Mouse (Mus musculus): ENCODE results near the gene Nr2f2. TPM values are rescaled to one million over a fixed set of nuclear protein-coding genes. Genes with fewer than 3 reads are reported as not detected.

The Nr2f2 gene
- total RNA-seq, 2 experiments from 2014 or later = not detected

GRCm38 (mm10) chr7:70367591-70368267 is 1.2 kb upstream of the Nr2f2 start:
- no peak for ATAC-seq (replicated peaks; ENCODE audit: poor library complexity, severe bottlenecking)

DNA sequence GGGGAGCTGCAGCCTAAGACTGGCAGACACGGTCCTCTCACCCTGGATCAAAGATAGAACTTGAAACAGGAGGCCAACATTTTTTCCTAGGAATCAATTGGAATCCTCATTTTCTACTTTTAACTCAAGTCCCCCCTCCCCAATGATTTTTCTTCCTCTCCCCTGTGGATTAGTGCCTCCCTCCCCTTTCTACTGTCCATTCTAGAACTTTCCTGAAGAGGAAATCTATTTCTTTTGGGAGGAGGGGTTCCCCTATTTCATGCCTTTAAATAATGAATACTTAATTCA is 217 bp upstream of the Nr2f2 start:
- no peak for ATAC-seq (replicated peaks; ENCODE audit: poor library complexity, severe bottlenecking)

GRCm38 (mm10) chr7:70365401-70365811 is 1.1 kb downstream of the Nr2f2 start:
- ATAC-seq (replicated peaks; ENCODE audit: poor library complexity, severe bottlenecking) = no peak

DNA sequence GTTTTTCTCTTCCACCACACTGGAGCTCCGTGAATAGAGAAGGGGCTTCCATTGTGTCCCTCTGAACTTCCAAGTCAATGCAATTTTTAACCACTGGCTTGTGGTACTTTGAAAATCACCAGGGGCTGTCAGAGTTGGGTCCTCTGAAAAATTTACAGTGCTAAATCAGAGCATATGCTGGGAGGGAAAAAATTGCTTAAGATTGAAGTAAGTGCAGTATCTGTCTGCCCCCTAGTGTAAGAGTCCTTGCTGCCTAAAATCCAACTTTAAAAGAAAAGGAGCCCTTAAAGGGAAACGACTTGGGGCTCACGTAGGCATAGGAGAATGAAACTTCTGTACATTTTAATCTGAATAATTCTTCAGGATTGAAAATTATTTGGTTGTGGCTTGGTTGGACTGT is 1.7 kb downstream of the Nr2f2 start:
- ATAC-seq (replicated peaks; ENCODE audit: poor library complexity, severe bottlenecking) = no peak

DNA sequence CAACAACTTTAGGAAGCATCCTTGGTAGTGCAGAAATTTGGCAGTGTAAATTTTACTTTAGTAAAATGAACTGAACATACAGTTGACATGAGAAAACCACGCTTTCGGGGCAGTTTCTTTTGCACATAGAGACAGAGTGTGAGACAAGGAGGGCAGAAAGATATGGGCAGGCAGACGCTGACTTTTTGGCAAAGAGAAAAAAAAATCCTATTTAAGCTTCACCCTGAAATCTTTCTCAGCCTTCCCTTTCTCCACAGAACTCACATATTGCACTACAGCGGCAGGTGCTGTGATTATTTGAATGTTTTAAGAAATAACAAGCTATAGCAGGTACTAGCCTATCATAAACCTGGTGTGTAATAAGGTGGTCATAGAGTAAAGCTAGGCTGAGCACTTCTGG is 3.2 kb downstream of the Nr2f2 start:
- no peak for ATAC-seq (replicated peaks; ENCODE audit: poor library complexity, severe bottlenecking)

GRCm38 (mm10) chr7:70362526-70363170 is 3.9 kb downstream of the Nr2f2 start:
- no peak for ATAC-seq (replicated peaks; ENCODE audit: poor library complexity, severe bottlenecking)

DNA sequence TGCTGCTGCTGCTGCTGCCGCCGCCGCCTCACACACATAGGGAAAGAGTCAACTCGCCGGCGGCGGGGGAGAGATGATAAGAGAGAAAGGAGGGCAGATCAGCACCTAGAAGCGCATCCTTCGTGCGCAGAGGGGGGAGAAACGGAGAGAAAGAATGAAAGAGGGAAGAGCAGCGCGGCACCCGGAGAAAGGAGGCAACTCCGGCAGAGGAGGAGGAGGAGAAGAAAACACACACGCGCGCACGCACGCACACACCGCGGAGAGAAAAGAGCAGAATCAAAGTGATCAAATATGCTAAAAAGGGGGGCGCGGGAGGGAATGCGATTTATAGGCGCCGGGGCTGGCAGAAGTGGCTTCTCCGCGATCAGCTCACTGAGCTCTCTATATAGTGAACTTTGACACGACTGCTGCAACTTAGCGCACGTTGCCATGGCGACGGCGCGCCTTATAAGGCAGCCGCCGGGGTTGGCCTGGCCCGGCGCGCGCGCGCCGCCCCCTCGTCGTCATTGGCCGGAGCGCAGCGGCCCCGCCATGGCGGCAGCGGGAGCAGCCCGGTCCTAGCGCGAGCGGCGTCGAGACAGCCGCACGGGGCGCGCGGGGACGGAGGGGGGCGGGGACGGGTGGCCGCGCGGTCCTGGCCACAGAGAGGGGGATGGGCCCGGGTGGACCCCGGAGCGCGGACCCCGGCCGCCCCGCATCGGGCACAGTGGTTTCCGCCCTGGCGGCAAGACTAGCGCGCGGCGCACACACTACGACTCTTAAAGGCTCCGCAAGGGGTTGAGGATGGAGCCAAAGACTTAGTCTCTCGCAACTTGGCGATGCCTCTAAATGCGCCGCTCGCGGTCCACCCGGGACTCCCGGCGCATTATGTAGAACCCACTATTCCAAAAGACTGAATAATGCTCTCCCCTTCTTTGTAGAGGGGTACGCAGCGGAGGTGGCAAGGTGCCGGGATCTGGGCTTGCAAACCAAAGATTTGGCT is 4.9 kb downstream of the Nr2f2 start:
- peak; percentile 64 for ATAC-seq (replicated peaks; ENCODE audit: poor library complexity, severe bottlenecking)

- ATAC-seq (replicated peaks; ENCODE audit: poor library complexity, severe bottlenecking) = peak; percentile 21
Observed at GRCm38 (mm10) chr7:70360611-70361382, 5.7 kb downstream of the Nr2f2 start.

- ATAC-seq (replicated peaks; ENCODE audit: poor library complexity, severe bottlenecking) = 0 out of 2 replicates have a peak, but pooled peaks have one; percentile 8
Observed at GRCm38 (mm10) chr7:70359791-70360581, 6.5 kb downstream of the Nr2f2 start.

DNA sequence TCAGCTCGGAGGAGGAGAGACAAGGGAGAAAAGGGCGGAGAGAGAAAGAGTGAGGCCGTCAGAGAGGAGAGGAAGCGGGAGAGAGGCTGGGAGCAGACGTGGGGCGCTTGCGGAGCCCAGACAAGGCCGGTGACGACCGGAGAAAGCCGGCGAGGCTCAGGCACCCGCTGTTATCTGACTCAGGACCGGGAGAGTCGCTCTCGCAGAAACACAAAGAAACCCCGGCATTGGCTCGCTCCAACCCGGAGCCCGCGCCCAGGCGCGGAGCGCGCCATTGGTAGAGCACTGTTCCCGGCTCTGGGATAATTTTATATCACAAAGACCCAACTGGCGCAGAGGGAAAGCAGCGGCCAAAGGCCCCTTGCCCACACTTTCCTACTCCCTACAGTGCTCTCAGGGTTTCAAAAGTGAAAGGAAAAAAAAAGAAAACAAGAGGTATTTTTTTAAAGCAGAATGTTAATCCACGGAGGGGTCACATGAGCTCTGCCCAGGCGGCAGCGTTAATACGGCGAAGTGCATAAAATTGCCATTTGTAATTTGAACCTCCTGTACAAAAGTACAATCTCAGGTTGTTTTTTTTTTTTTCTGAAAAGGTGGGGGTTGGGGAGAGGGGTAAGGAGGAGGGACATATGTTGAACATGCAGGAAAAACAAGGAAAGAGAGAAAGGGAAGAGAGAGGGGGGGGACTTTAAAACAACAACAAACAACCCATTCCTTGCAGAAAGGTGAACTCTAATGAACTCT is 7.5 kb downstream of the Nr2f2 start:
- ATAC-seq (replicated peaks; ENCODE audit: poor library complexity, severe bottlenecking) = 0 out of 2 replicates have a peak, but pooled peaks have one; percentile 10

DNA sequence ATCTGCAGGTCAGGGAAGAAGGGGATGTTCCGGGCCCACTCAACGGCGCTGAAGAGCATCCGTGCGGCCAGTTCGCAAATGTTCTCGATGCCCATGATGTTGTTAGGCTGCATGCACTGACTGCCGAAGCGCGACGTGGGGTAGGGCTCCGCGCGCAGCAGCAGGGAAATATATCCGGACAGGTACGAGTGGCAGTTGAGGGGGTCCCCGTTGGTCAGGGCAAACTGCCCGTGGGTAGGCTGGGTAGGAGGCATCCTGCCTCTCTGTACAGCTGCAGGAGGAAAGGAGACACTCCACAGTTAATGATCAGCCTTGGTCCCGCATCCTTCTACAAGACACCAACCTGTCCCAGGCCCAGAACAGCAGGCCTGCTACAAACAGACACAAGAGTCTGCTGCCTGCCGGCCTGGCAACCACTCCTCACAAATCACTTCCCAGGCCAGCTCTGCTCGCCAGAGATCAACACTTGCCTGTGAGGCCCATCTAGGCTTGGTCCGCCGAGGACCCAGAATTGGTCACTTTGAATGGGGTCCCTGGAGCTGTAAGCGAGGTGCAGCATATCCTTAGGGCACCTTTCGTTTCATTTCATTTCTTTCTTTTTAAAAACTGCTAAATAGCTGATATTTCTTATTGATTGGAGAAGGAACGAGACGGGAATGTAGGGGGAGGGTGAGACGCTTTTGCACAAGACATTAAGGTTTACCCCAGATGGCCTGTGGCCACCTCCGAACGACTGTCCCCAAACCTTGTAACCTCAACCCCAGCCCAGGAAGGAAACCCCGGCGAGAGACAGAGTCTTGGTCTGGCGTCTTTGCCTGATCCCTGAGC is 8.3 kb downstream of the Nr2f2 start:
- ATAC-seq (replicated peaks; ENCODE audit: poor library complexity, severe bottlenecking) = no peak

DNA sequence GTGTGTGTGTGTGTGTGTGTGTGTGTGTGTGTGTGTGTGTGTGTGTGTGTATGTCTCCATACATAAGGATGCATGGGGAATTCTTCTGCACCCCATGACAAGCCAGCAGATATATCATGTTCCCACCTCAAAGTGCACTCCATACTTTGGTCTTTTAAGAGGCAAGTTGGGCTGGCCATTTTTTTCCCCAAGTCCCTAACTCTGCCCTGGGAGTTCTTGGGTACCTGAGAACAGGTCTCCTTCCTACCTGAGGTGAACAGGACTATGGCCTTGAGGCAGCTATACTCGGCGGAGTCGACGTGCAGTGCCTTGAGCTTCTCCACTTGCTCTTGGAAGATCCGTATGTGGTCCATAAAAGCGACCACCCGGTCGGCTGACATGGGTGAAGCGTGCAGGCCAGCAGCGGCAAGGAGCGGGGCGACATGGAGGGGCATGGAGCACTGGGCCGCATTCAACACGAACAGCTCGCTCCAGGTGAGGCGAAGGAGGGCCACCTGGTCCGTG is 9.0 kb downstream of the Nr2f2 start:
- no peak for ATAC-seq (replicated peaks; ENCODE audit: poor library complexity, severe bottlenecking)

DNA sequence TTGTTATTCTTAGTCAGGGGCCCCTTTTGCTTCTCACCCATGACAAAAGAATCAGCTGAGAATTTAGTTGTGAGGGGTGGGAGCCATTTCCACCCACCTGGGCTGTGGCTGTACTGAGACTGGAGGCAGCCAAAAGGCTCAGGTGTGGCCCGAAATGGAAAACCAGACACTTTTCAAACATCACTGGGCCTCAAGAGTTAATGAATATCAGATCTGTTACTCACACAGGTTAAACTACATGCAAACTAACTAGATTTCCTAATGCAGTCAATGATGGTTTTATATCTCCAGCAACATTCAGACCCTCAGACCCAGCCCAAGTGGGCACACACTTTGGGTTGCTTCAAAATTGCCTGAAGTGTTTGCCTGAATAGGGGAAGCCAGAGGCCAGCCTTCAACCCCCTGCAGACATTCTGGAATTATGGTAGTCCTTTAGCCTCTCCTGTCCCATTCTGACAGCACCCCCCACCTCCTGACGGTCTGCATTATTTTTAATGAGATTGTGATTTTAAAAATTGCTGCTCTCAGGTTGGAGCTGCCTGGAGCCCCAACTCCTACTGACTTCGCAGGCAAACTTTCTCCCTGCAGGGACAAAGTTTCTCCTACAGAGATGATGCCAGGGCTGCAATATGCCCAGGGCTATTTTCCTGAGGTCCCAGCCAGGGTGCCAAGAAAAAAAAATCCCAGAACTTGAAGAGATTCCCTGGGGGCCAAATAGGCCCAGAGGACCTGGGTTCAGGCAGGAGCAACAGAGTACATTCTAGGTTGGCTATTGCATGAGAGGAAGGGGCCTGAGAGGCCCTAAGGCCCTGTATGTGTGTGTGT is 9.6 kb downstream of the Nr2f2 start:
- ATAC-seq (replicated peaks; ENCODE audit: poor library complexity, severe bottlenecking) = no peak

DNA sequence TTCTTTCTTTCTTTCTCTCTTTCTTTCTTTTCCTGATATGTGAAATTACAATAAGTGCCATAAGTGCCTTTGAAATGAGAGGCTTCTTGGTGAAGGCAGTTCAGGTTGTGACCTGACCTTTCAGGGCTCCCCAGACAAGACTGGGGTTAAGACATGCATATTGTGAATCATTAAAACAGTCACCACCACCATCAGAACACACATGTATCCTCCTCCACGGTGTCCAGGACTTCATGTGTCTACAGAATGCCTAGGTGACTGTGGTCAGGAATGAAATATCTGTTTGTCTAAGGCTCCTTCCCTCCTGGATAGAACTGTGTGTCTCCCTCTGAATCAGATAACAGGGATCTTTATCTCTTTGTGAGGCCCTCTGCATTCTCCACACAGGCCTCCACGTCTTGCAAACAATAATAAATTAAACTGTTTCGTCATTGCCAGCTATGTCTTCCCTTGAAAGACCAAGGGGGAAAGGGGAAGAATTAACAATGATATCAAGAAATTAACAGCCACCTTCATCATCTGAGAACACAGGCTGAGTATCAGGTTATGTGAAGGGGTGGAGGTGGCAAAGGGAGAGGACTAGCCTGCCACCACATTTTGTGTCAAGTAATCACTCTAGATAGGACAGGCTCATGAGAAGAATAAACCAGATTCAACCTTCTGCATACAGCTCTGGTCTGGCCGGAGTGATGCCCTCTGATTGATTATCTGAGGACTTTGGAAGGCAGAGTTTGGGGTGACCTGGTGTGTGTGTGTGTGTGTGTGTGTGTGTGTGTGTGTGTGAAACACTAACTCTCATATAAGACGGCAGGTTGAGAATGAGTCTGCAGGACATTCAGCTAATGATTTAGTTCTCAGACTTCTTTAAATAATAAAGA is 10.6 kb downstream of the Nr2f2 start:
- no peak for ATAC-seq (replicated peaks; ENCODE audit: poor library complexity, severe bottlenecking)

- no peak for ATAC-seq (replicated peaks; ENCODE audit: poor library complexity, severe bottlenecking)
Observed at GRCm38 (mm10) chr7:70355357-70355620, 11.2 kb downstream of the Nr2f2 start.

DNA sequence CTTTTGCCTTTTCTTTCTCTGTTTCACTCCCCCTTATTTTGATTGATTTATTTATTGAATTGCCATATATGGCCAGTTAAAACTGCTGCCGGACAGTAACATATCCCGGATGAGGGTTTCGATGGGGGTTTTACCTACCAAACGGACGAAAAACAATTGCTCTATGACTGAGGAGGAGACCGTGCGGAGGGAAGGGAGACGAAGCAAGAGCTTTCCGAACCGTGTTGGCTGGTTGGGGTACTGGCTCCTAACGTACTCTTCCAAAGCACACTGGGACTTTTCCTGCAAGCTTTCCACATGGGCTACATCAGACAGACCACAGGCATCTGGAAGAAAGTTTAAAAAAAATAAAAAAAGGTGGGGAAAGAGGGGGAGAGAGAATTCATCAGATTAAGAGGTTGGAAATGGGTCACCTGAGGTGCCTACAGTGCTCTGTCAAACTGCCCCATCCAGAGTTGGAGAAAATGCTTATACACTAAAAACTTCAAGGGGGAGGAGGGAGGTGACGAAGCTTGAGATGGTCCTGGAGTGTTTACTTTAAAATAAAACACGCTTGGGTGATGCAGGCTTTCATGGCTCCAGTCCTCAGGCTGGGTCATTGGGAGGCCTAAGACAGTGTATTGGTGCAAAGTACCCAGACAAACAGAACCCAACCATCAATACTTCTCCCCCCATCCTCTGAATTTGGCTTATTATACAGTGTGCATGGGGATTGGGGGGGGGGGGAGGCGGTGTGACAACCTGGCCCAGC is 11.8 kb downstream of the Nr2f2 start:
- ATAC-seq (replicated peaks; ENCODE audit: poor library complexity, severe bottlenecking) = no peak

Data from granulocyte monocyte progenitor cell, adult 5-6 weeks (primary cell).